Mouse (Mus musculus): Measurements from ENCODE around the gene Lefty1. TPM values are rescaled to one million over a fixed set of nuclear protein-coding genes. Genes with fewer than 3 reads are reported as not detected.
"Not testable (repeated sequence)": the region's sequence is repeated elsewhere in the genome, so short reads cannot be mapped to it uniquely, and the experiment has no call there.

The Lefty1 gene
- polyA plus RNA-seq, 1 experiment from 2014 or later: not detected

- Histone ChIP-seq H3K4me1 (no peaks in the 10 kb centered on the region), H3K27ac (no peak overlapping the region), H3K4me2 (no peak overlapping the region), H3K27me3 (no peaks in the 10 kb centered on the region), H3K36me3 (ENCODE audit: poor library complexity, severe bottlenecking) (no peaks in the 10 kb centered on the region), H3K9ac (no peak overlapping the region), H3K9me3 (replicated peaks) (no peaks in the 10 kb centered on the region), H3K4me3 (no peak overlapping the region)
- no peak for ATAC-seq
- 68% methylated on average over 4 of the region's 4 CpGs for WGBS
Observed at GRCm38 (mm10) chr1:180926286-180926685, 8.5 kb upstream of the Lefty1 start.

GRCm38 (mm10) chr1:180929599-180929998, 5.2 kb upstream of the Lefty1 start:
- H3K36me3 ChIP-seq (ENCODE audit: poor library complexity, severe bottlenecking): no peaks in the 10 kb centered on the region
- H3K4me2 ChIP-seq: no peak overlapping the region
- H3K4me3 ChIP-seq: no peak overlapping the region
- no peak for ATAC-seq
- WGBS: 67% methylated on average over 2 of the region's 2 CpGs
- H3K9me3 ChIP-seq (replicated peaks): no peaks in the 10 kb centered on the region
- no peak overlapping the region for H3K27ac ChIP-seq
- H3K4me1 ChIP-seq: peaks cover 4% of the 10 kb centered on the region; the same call in 1 of the 2 replicates
- H3K9ac ChIP-seq: no peak overlapping the region
- H3K27me3 ChIP-seq: peaks cover 18% of the 10 kb centered on the region

DNA sequence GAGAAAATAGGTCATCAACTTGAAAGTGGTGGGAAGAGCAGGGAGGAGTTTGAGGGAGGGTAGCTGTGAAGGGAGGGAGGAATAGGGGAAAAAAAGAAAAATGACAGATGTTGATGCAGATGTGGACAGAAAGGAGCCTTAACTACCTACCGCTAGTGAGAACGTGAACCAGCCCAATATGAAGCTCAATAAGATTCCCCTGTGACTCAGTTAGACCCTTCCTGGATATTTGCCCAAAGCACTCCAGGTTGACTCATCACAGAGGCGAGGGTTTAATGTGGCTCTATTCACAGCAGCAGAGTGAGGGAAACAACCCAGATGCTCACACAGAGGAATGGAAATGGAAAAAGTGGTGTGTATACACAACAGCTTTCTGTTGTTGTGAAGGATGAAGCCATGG, 3.7 kb upstream of the Lefty1 start:
- 71% methylated on average over 3 of the region's 3 CpGs for WGBS

DNA sequence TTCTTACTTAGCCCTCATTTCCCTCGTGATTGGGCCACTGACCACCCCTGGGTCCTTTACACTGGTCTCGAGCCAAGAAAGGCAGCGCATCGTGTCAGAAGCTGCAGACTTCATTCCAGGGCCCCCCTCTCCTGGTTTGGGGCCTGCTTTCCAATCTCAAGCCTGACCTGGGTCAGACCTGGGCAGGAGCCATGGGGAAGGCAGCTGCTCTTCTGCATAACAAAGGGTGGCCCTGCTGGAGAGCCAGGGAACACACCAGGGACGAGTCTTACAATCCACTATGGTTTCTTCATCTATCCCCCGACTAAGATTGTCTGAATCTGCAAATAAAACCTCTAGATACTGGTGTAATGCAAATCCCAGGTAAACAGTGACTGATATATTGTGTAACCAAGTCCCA, 1.2 kb upstream of the Lefty1 start:
- Histone ChIP-seq H3K4me2 (no peak overlapping the region), H3K36me3 (ENCODE audit: poor library complexity, severe bottlenecking) (no peaks in the 10 kb centered on the region), H3K9ac (no peak overlapping the region), H3K9me3 (replicated peaks) (no peaks in the 10 kb centered on the region), H3K27me3 (peaks cover 53% of the 10 kb centered on the region), H3K27ac (no peak overlapping the region), H3K4me3 (no peak overlapping the region), H3K4me1 (peaks cover 4% of the 10 kb centered on the region; the same call in 1 of the 2 replicates)
- ATAC-seq: no peak
- 11% methylated on average over 6 of the region's 6 CpGs for WGBS

More for the DNA sequence above, 3.7 kb upstream of the Lefty1 start:
- no peaks in the 10 kb centered on the region for H3K9me3 ChIP-seq (replicated peaks)
- H3K4me3 ChIP-seq: no peak overlapping the region
- no peak overlapping the region for H3K27ac ChIP-seq
- no peaks in the 10 kb centered on the region for H3K36me3 ChIP-seq (ENCODE audit: poor library complexity, severe bottlenecking)
- H3K4me1 ChIP-seq: peaks cover 4% of the 10 kb centered on the region; the same call in 1 of the 2 replicates
- peaks cover 33% of the 10 kb centered on the region for H3K27me3 ChIP-seq
- no peak overlapping the region for H3K9ac ChIP-seq
- no peak for ATAC-seq
- no peak overlapping the region for H3K4me2 ChIP-seq

- not testable (repeated sequence) for H3K4me1 ChIP-seq; H3K9me3 ChIP-seq (replicated peaks); H3K27ac ChIP-seq; H3K9ac ChIP-seq; H3K36me3 ChIP-seq (ENCODE audit: poor library complexity, severe bottlenecking)
- Histone ChIP-seq H3K4me3 (peak overlapping the region; percentile 21), H3K4me2 (peak overlapping the region; percentile 51), H3K27me3 (peaks cover 74% of the 10 kb centered on the region)
- 1% methylated on average over 30 of the region's 41 CpGs for WGBS
- peak; percentile 81; the same call in 1 of the 2 replicates for ATAC-seq
Observed at GRCm38 (mm10) chr1:180936610-180937398, 2.0 kb downstream of the Lefty1 start.

GRCm38 (mm10) chr1:180937631-180938030, 2.8 kb downstream of the Lefty1 start:
- WGBS: 13% methylated on average over 13 of the region's 13 CpGs
- H3K27ac ChIP-seq; H3K4me3 ChIP-seq; H3K4me2 ChIP-seq; H3K9ac ChIP-seq; H3K36me3 ChIP-seq (ENCODE audit: poor library complexity, severe bottlenecking); H3K9me3 ChIP-seq (replicated peaks); ATAC-seq: not testable (repeated sequence)
- H3K4me1 ChIP-seq: peaks cover 16% of the 10 kb centered on the region
- peaks cover 82% of the 10 kb centered on the region for H3K27me3 ChIP-seq

GRCm38 (mm10) chr1:180938781-180939180, 4.0 kb downstream of the Lefty1 start:
- not testable (repeated sequence) for ATAC-seq; H3K27ac ChIP-seq; H3K9ac ChIP-seq; H3K36me3 ChIP-seq (ENCODE audit: poor library complexity, severe bottlenecking); H3K9me3 ChIP-seq (replicated peaks); H3K4me2 ChIP-seq; H3K4me3 ChIP-seq
- Histone ChIP-seq H3K27me3 (peaks cover 84% of the 10 kb centered on the region), H3K4me1 (peaks cover 19% of the 10 kb centered on the region)
- WGBS: 75% methylated on average over 2 of the region's 2 CpGs

DNA sequence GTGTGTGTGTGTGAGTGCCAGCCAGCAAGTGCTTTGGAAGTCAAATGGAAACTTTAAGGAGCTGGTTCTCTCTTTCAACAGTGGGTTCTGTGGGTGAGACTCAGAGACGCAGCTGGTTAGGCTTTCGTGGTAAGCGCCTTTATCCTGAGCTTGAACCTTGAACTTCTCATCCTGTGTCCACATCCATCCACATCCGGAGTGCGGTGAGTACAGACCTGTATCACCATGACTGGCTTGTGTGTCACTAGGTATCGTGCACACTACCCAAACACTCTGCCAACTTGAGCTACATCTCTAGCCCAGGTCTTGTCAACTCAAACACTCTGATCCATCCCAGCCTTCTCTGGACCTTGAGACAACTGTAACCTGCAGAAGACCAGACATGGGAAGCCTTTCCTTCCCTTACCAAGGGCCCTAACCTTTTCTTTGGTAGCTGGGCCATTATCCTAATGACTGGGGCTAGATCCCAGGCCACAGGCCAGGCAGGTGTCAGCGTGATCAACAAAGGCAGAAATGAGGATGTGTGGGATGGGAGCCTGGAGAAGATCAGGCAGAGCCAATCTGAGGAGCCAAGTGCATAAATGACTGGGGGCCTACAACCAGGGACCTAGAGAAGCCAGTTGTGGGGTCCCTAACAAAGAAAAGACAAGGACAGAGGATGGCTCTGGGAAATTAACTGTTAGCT, 6.1 kb downstream of the Lefty1 start:
- peaks cover 24% of the 10 kb centered on the region for H3K4me1 ChIP-seq
- H3K36me3 ChIP-seq (ENCODE audit: poor library complexity, severe bottlenecking): no peaks in the 10 kb centered on the region
- ATAC-seq: no peak
- H3K9ac ChIP-seq: no peak overlapping the region
- H3K27ac ChIP-seq: no peak overlapping the region
- WGBS: 83% methylated on average over 7 of the region's 7 CpGs
- 0 out of 2 replicates have a peak overlapping the region, but pooled peaks have one; percentile 90 for H3K4me2 ChIP-seq
- H3K9me3 ChIP-seq (replicated peaks): no peaks in the 10 kb centered on the region
- no peak overlapping the region for H3K4me3 ChIP-seq
- H3K27me3 ChIP-seq: peaks cover 77% of the 10 kb centered on the region

- H3K9ac ChIP-seq: peak overlapping the region; percentile 61
- ATAC-seq: 0 out of 2 replicates have a peak, but pooled peaks have one; percentile 19
- no peak overlapping the region for H3K27ac ChIP-seq
- no peaks in the 10 kb centered on the region for H3K9me3 ChIP-seq (replicated peaks)
- peak overlapping the region; percentile 90 for H3K4me2 ChIP-seq
- H3K36me3 ChIP-seq (ENCODE audit: poor library complexity, severe bottlenecking): no peaks in the 10 kb centered on the region
- H3K4me3 ChIP-seq: peak overlapping the region; percentile 75
- peaks cover 68% of the 10 kb centered on the region for H3K27me3 ChIP-seq
- peaks cover 26% of the 10 kb centered on the region for H3K4me1 ChIP-seq
- 3% methylated on average over 18 of the region's 18 CpGs for WGBS
Observed at GRCm38 (mm10) chr1:180941726-180942125, 6.9 kb downstream of the Lefty1 start.

GRCm38 (mm10) chr1:180942166-180943031, 7.6 kb downstream of the Lefty1 start, which contains the start of gene Tmem63a:
TSS of gene Tmem63a (plus strand) at chr1:180942344.
- peak within 1 kb of the TSS; percentile 61 for H3K9ac ChIP-seq

GRCm38 (mm10) chr1:180943032-180943644, 8.3 kb downstream of the Lefty1 start:
- 45% methylated on average over 11 of the region's 11 CpGs for WGBS
- Histone ChIP-seq H3K4me2 (peak overlapping the region; percentile 90), H3K4me1 (peaks cover 26% of the 10 kb centered on the region), H3K9ac (no peak overlapping the region), H3K4me3 (peak overlapping the region; percentile 75), H3K9me3 (replicated peaks) (no peaks in the 10 kb centered on the region), H3K27me3 (peaks cover 55% of the 10 kb centered on the region), H3K36me3 (ENCODE audit: poor library complexity, severe bottlenecking) (no peaks in the 10 kb centered on the region), H3K27ac (no peak overlapping the region)
- no peak for ATAC-seq

More at GRCm38 (mm10) chr1:180942166-180943031, 7.6 kb downstream of the Lefty1 start, which contains the start of gene Tmem63a:
- Histone ChIP-seq H3K4me3 (peak within 1 kb of the TSS; percentile 75), H3K36me3 (ENCODE audit: poor library complexity, severe bottlenecking) (no peaks in the 10 kb centered on the region), H3K27ac (no peak within 1 kb of the TSS), H3K4me1 (peaks cover 26% of the 10 kb centered on the region), H3K27me3 (peaks cover 62% of the 10 kb centered on the region), H3K9me3 (replicated peaks) (no peaks in the 10 kb centered on the region), H3K4me2 (peak within 1 kb of the TSS; percentile 90)
- peak; percentile 70 for ATAC-seq
- WGBS: under 1% methylated on average over 73 of the region's 73 CpGs
